Mouse (Mus musculus) liver, embryonic 11.5 days (tissue): Measurements from ENCODE around the gene Pip4k2c. TPM values are rescaled to one million over a fixed set of nuclear protein-coding genes. Genes with fewer than 3 reads are reported as not detected.

Source experiments
- ATAC-seq: fragments of 200-750 bp; cut with Nextera tagmentation; replicated peaks from 2 replicates; pipeline ENCODE4 v1.8.0; 2017; ENCODE audit warnings: moderate number of reproducible peaks, mild to moderate bottlenecking, moderate TSS enrichment, moderate library complexity; ENCODE audit not compliant: low FRiP score
- DNase-seq: peaks from one replicate; pipeline ENCODE4 v3.0.0-alpha.2; 2017; ENCODE audit warnings: low spot score
- H3K27ac ChIP-seq: fragments of 300-500 bp; sonication (generic); 2 replicates; pipeline ENCODE4 v1.5.1; 2014; ENCODE audit warnings: mild to moderate bottlenecking, low read depth, low read length, control low read depth
- H3K27me3 ChIP-seq: fragments of 300-500 bp; sonication (generic); replicated peaks from 2 replicates; pipeline ENCODE4 v1.6.1; 2014; ENCODE audit warnings: low read length, mixed read lengths; ENCODE audit not compliant: control insufficient read depth, insufficient read depth
- H3K36me3 ChIP-seq: fragments of 300-500 bp; sonication (generic); 2 replicates; pipeline ENCODE4 v1.6.1; 2014; ENCODE audit warnings: mild to moderate bottlenecking, low read length, moderate library complexity, mixed read lengths; ENCODE audit not compliant: control insufficient read depth, insufficient read depth
- H3K4me1 ChIP-seq: fragments of 300-500 bp; sonication (generic); replicated peaks from 2 replicates; pipeline ENCODE4 v1.6.1; 2014; ENCODE audit warnings: low read length, mixed read lengths; ENCODE audit not compliant: control insufficient read depth, insufficient read depth
- H3K4me2 ChIP-seq: fragments of 300-500 bp; sonication (generic); 2 replicates; pipeline ENCODE4 v1.6.1; 2014; ENCODE audit warnings: mild to moderate bottlenecking, control low read depth, moderate library complexity
- H3K4me3 ChIP-seq: fragments of 300-500 bp; sonication (generic); 2 replicates; pipeline ENCODE4 v1.5.1; 2014; ENCODE audit warnings: low read depth, low read length, control low read depth
- H3K9ac ChIP-seq: fragments of 300-500 bp; sonication (generic); 2 replicates; pipeline ENCODE4 v1.6.1; 2014; ENCODE audit warnings: low read depth, low read length, control low read depth
- H3K9me3 ChIP-seq: fragments of 300-500 bp; sonication (generic); 2 replicates; pipeline ENCODE4 v1.6.1; 2016; ENCODE audit warnings: low read length, inconsistent platforms, mixed read lengths; ENCODE audit not compliant: control insufficient read depth
- WGBS: fragments of 180-500 bp; shearing (Covaris S2); extraction: QIAGEN DNeasy Blood & Tissue Kit; methylation state at CpG from one replicate; pipeline ENCODE4 v1.1.7; 2014; 5-methylcytosine and 5-hydroxymethylcytosine counted together
- polyA plus RNA-seq: library from polyadenylated mRNA; unstranded; fragments of >200 nt; fragmentation: Nextera tagmentation; extraction: Ambion mirVana; gene quantifications from 2 replicates; pipeline ENCODE4 v1.2.1, GENCODE M21; 2014

Gene Pip4k2c
- polyA plus RNA-seq, 1 experiment from 2014 or later = 43.4 TPM

GRCm38 (mm10) chr10:127147135-127147534, 64.2 kb downstream of the Pip4k2c start:
- H3K27me3 ChIP-seq = no peaks in the 10 kb centered on the region
- no peaks in the 10 kb centered on the region for H3K9me3 ChIP-seq
- ATAC-seq (no peak), DNase-seq (no peak)
- no peak overlapping the region for H3K9ac ChIP-seq
- no peak overlapping the region for H3K4me3 ChIP-seq
- no peak overlapping the region for H3K4me2 ChIP-seq
- H3K36me3 ChIP-seq = no peaks in the 10 kb centered on the region
- WGBS = 78% methylated on average over 6 of the region's 6 CpGs
- H3K4me1 ChIP-seq = no peaks in the 10 kb centered on the region
- H3K27ac ChIP-seq = no peak overlapping the region

Other genes with a start within 250 kb of the Pip4k2c start
- 37.4 and 42.2 TPM in 2 replicates for gene Ctdsp2, start 232.9 kb downstream of the Pip4k2c start, polyA plus RNA-seq
- gene Avil, start 210.9 kb downstream of the Pip4k2c start, polyA plus RNA-seq = 0.10 and 0.13 TPM in 2 replicates
- gene Tsfm, start 180.7 kb downstream of the Pip4k2c start, polyA plus RNA-seq = 110 and 119 TPM in 2 replicates
- 54.1 and 58.1 TPM in 2 replicates for gene Mettl1, start 170.2 kb downstream of the Pip4k2c start, polyA plus RNA-seq
- gene Eef1akmt3, start 170.1 kb downstream of the Pip4k2c start, polyA plus RNA-seq = 0.11 and 0.23 TPM in 2 replicates
- gene Cyp27b1, start 163.3 kb downstream of the Pip4k2c start, polyA plus RNA-seq = not detected in 2 replicates
- 0.38 TPM in 2 replicates for gene March9, start 151.4 kb downstream of the Pip4k2c start, polyA plus RNA-seq
- 1,533 and 1,539 TPM in 2 replicates for gene Cdk4, start 148.1 kb downstream of the Pip4k2c start, polyA plus RNA-seq
- gene Tspan31, start 141.3 kb downstream of the Pip4k2c start, polyA plus RNA-seq = 112 and 121 TPM in 2 replicates
- gene Agap2, start 136.3 kb downstream of the Pip4k2c start, polyA plus RNA-seq = 2.2 and 2.3 TPM in 2 replicates
- 51.2 and 54.7 TPM in 2 replicates for gene Os9, start 90.5 kb downstream of the Pip4k2c start, polyA plus RNA-seq
- 21.6 and 26.3 TPM in 2 replicates for gene B4galnt1, start 46.4 kb downstream of the Pip4k2c start, polyA plus RNA-seq
- 3.6 and 5.2 TPM in 2 replicates for gene Slc26a10, start 30.9 kb downstream of the Pip4k2c start, polyA plus RNA-seq
- 28.3 and 30.2 TPM in 2 replicates for gene Arhgef25, start 21.5 kb downstream of the Pip4k2c start, polyA plus RNA-seq
- gene Dtx3, start 15.9 kb downstream of the Pip4k2c start, polyA plus RNA-seq = 64.0 and 70.8 TPM in 2 replicates
- 1.3 and 1.4 TPM in 2 replicates for gene Kif5a, start 51.8 kb upstream of the Pip4k2c start, polyA plus RNA-seq
- gene Dctn2, start 54.8 kb upstream of the Pip4k2c start, polyA plus RNA-seq = 135 TPM in 2 replicates
- gene Mbd6, start 77.4 kb upstream of the Pip4k2c start, polyA plus RNA-seq = 14.2 and 19.0 TPM in 2 replicates
- gene Mars, start 100.2 kb upstream of the Pip4k2c start, polyA plus RNA-seq = 249 and 257 TPM in 2 replicates
- 22.0 and 24.4 TPM in 2 replicates for gene Arhgap9, start 110.4 kb upstream of the Pip4k2c start, polyA plus RNA-seq
- 2.1 and 2.2 TPM in 2 replicates for gene Gli1, start 130.4 kb upstream of the Pip4k2c start, polyA plus RNA-seq
- gene Inhbe, start 142.8 kb upstream of the Pip4k2c start, polyA plus RNA-seq = 0.04 and 0.09 TPM in 2 replicates
- 1.1 and 1.4 TPM in 2 replicates for gene Inhbc, start 158.8 kb upstream of the Pip4k2c start, polyA plus RNA-seq
- gene R3hdm2, start 168.7 kb upstream of the Pip4k2c start, polyA plus RNA-seq = 25.4 and 33.8 TPM in 2 replicates